Mouse (Mus musculus): ENCODE data around the gene Ypel4.
A peak's percentile ranks its signal among the peaks of the same experiment; 100 is the strongest.

Ypel4 gene

DNA sequence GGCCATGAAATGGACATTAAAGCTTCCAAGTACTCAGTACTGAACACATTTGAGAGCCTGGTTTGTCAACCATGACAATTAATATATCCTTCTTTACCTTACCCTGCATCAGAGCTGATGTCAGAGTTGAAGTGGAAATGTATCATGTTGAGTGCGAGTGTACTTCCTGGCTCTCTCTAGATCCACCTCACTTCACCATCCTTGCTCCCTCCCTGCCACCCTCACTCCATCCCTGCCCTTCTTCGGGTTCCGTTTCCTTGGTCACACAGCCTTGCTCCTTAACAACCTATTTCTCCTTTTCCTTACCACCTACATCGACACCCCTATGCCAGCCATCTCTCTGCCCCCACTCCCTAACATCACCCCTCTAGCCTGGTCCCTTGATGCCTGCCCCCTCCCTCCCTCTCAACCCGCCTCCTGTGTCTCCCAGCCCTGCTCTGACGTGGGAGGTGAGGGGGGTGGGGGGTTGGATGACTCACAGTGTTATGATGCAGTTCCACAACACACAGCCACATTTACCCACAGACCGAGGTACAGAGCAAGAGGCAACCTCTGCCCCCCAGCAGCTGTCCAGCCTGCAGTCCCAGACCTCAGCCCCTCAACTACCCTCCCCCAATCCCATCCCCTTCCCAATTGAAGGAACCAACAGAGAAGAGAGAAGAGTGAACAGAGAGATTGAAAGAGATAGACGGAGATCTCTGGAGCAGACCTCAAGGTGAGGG is at the start of gene Ypel4:
Gene Ypel4 (plus strand): TSS at position 480 of the 722 bp plus-strand sequence.
- no peak for DNase-seq (ENCODE audit: extremely low read depth, low read depth)

DNA sequence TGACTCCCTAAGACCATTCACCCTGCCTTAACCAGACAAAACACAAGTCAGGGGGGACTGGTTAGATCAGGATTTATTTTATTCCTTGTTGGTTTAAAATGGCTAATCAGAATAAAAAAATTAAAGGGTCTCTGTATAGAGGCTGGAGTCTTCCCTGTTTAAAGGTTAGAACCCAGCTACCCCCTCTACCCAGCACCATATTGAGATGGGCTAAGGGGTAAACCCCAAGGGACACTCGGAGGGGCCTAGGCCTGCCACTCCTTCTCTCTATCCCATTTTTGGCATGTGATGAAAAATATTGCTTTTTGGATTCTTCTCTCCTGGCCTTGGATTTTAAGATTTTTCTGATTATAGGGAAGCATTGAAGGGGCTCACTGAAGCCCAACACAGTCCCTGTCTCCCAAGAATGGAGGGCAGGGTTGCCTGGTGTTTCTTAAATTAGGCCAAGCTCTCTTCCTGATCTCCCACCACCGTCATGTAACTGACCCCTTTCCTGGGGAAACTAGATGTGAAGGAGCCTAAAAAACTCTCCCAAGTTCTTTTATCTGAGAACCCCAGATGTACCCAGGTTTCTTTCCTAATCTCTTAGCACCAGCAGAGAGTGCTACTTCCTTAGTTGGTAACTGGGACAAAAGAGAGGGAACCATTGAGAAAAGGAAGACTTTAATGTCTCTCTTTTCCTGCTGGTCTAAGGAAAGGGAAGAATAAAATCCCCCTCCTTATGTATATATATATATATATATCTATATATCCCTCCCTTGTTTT is 45.6 kb upstream of the Ypel4 start:
- no peak for DNase-seq (ENCODE audit: extremely low read depth, low read depth)

DNA sequence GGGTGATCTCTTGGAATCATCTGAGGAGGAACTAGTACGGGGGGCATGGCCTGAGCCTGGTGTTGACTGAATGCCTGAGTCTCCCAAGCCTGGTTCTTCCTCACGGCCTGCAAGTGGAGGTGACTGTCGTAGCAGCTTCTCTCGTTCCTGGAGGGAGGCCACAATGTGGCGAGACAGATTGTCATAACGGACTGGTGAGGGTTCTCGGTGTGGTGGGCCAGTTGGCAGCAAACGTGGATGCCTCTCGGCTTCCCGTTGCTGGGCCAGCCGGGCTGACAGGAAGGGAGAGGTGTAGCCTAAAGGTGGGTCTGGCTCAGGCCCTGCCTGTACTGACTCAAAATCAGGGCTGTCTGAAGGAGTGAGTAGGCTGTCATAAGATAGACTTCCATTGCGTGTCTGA is 43.8 kb upstream of the Ypel4 start:
- no peak for DNase-seq (ENCODE audit: extremely low read depth, low read depth)

- DNase-seq (ENCODE audit: extremely low read depth, low read depth) = no peak
These were observed 38.7 kb upstream of the Ypel4 start for GRCm38 (mm10) chr2:84695007-84695695.

DNA sequence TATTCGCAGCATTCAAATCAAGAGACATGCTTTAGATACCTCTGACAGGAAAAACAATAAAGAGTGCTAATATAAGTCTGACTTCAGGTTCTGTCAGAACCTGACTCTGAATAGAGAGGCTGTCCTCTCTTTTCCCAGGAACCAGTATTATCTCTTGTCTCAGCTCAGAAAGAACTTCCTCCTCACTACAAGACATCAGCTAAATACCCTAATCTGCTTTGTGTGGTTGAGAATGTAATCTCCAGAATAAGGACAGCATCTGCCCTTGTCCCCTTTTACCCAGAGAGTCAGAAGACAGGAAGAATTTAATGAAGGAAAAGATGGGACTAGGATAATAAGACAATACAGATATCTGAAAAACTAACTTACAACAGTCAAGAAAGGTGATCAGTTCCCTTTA is 30.4 kb upstream of the Ypel4 start:
- DNase-seq (ENCODE audit: extremely low read depth, low read depth) = peak; percentile 75

DNA sequence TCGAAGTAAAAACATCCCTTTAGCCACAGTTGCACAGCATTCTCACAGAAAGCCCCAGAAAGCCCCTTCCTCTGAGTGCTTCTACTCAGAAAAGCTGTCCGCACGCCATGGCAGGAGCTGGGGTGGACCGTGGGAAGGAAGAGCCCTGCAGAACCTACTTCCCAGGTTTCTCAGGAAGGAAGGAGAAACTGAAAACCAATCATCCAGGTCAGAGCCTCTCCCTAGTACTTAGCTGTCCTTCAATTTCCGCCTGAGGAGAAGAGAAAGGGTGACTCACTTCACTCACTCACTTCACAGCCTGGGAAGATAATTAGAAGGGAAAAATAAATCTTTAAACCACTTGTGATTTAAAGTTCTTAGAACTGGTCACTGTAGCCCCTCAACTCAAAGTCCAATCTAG is 29.5 kb upstream of the Ypel4 start:
- DNase-seq (ENCODE audit: extremely low read depth, low read depth) = no peak

GRCm38 (mm10) chr2:84705295-84705694 is 28.6 kb upstream of the Ypel4 start:
- DNase-seq (ENCODE audit: extremely low read depth, low read depth) = no peak

- no peak for DNase-seq (ENCODE audit: extremely low read depth, low read depth)
These were observed 26.3 kb upstream of the Ypel4 start for GRCm38 (mm10) chr2:84707523-84707922.

- no peak for DNase-seq (ENCODE audit: extremely low read depth, low read depth)
These were observed 22.0 kb upstream of the Ypel4 start for GRCm38 (mm10) chr2:84711898-84712297.

DNA sequence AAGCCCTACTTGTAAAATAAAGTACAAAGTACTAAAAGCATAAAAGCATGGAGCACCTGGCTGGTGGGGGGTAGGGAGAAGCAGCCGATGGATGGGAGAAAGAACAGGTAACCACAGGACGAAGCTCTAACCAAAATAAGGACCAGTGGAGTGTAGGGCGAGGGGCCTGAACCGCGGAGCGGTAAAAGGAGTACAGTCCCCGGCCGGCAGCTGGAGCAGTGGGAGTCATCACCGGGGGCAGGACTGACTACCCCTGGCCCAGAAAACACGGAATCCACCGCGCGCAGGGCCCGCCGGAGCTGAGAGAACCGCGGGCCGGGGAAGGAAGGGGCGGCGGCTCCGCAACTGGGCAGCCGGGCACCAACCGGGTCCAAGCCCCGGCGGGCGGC is 19.4 kb upstream of the Ypel4 start:
- no peak for DNase-seq (ENCODE audit: extremely low read depth, low read depth)

DNA sequence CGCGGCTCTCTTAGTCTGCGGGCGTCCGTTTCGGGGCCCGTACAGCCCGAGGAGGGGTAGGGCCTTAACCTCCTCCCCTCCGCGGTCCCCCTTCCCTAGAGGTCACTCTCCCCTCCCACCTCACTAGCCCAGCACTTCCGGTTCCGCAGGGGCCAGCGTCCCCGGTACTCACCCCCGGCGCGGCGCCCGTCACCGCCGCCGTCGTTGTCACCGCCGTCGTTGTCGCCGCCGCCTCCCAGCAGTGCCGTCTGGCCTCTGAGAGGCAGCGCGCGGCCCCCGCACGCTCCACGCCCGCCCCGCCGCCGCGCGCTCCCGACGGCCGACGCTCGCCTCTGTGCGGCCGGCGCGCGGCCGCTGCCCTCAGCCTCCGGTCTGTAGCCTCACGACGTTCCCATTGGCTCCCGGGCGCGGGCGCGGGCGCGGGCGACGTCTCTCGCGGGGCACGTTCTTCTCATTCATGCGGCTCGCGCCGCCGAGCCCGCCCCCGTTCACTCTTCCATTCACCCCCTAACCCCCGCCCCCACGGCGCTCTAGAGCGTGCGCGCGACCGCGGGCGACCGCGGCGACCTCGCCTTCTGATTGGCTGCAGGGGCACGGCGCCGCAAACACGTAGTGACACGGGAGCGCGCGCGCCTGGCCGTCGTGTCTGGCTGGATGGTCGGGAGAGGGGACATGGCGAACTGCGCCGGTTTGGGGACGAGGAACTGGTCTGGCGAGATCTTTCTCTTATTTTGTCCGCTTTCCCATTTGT is 18.9 kb upstream of the Ypel4 start, which contains the start of gene Zdhhc5:
Gene Zdhhc5 (minus strand): TSS at position 370 of the 751 bp plus-strand sequence.
- DNase-seq (ENCODE audit: extremely low read depth, low read depth) = peak; percentile 82

DNA sequence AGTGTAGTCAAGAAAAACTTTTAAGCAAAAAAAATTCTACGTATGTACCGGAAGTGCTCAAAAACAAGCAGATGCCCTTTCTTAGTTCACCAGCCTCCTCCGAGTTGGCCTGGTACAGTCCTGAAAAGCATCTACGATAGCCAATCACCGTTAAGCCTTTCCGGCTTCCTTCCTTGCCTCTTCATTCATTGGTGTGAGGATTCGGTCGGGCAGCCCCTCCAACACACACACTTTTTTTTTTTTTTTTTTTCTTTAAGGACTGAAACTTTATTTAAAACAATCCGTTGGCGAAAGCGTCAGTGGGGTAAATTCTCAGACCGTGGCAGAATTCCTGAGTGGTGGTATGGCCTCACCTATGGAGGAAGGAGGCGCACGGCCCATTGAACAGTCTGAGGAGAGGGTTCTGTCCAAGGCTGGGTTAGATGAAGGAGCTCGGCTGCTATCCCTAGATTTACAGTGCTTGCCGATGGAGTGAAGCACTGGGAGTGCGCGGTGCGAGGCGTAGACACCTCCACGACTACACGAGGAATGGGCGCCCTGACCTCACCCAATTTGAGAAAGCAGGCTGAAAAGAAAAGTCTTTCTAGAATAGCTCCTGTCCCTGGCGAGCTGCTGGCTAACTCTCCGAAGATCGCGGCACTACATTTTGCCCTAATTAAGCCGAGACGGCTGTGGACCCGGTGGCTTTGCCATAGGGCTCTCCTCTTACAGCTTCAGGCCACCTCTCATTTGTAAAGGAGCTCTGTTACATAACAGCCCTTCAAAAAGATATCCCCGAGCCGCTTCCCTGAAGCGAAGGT is 18.1 kb upstream of the Ypel4 start:
- DNase-seq (ENCODE audit: extremely low read depth, low read depth) = peak; percentile 97

GRCm38 (mm10) chr2:84716423-84717355 is 17.2 kb upstream of the Ypel4 start:
- DNase-seq (ENCODE audit: extremely low read depth, low read depth) = no peak

DNA sequence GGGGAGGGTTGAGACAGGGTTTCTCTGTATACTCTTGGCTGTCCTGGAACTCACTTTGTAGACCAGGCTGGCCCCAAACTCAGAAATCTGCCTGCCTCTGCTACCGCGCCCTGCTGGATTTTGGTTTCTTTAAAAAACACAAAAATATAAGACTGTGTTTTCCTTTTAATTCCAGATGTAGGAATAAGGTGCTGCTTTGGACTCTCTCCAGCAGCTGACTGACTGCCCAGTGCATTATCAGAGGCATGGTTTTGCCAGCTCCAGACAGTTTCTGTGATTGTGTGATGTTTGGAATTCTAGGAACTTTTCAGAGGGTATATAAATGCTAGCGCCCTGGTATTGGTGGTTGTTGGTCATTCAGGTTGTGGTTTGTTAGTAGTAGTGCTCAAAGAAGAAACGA is 16.5 kb upstream of the Ypel4 start:
- DNase-seq (ENCODE audit: extremely low read depth, low read depth) = no peak

DNA sequence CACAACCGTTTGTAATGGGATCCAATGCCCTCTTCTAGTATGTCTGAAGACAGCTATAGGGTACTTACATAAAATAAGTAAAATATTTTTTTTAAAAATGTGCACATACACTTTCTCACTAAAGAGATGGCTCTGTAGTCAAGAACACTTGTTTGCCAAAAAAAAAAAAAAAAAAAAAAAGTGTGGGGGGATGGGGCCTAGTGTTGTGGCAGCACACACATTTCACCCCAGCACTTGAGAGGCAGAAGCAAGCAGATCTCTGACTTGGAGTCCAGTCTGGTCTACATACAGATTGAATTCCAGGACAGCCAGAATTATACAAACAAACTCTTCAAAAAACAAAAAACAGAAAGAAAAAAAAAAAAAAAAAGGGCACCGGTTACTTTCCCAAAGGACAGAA is 13.1 kb upstream of the Ypel4 start:
- no peak for DNase-seq (ENCODE audit: extremely low read depth, low read depth)

- DNase-seq (ENCODE audit: extremely low read depth, low read depth) = no peak
These were observed 12.7 kb upstream of the Ypel4 start for GRCm38 (mm10) chr2:84721182-84721581.

DNA sequence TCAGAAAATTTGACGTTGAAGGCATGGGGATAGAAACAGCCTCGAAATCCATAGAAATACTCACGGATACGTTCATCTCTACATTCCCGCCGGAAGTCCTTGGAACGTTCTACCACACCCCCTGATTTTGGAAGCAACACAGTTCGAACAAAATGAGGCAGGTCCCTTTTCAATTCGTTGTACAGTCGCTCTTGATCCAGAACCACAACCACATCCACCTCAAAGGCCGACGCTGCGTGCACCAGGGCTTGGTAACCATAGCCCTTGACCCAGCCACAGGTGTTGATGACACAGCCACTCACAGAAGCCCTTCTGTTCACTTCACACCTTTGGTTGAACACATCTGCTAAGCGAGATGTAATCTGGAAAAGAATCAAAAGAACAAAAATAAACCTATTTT is 10.0 kb upstream of the Ypel4 start:
- DNase-seq (ENCODE audit: extremely low read depth, low read depth) = no peak

DNA sequence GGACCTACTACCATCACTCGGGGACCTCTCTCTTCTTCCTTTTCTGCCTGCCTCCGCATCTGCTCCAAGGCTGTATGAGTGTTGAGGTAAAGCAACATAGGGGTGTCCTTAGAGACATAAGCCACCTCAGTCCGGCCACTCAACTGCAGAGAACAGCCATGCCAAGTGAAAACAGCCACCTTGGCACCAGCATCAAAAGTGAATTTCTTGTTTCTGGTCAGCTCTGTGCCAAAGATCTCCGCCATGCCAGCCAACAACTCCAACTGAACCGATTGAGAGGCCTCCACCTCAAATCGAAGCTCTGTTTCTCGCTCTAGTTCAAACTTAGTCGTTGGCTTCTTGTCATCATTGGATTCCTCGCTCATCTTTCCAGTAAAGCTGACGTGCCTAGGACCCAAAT is 8.1 kb upstream of the Ypel4 start:
- no peak for DNase-seq (ENCODE audit: extremely low read depth, low read depth)

DNA sequence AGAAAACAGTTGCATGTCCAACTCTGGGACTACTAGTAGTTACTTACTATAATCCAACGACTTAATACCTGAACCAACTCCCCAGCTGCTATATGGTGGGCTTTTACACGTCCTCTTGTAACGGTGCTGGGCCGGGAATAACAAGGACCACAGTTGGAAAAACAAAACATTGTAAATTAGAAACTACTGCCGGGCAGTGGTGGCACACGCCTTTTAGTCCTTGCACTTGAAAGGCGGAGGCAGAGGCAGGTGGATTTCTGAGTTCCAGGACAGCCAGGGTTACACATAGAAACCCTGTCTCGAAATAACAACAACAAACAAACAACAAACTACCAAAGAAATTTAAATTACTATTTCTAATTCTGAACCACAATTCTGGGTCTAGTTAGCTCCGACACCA is 7.1 kb upstream of the Ypel4 start:
- no peak for DNase-seq (ENCODE audit: extremely low read depth, low read depth)
